Mouse (Mus musculus) thymus, postnatal 25 days (tissue): ENCODE data around the gene Jph3.

Experiments used
- DNase-seq: peaks from one replicate; pipeline ENCODE4 v3.0.0; 2022

Jph3 gene

DNA sequence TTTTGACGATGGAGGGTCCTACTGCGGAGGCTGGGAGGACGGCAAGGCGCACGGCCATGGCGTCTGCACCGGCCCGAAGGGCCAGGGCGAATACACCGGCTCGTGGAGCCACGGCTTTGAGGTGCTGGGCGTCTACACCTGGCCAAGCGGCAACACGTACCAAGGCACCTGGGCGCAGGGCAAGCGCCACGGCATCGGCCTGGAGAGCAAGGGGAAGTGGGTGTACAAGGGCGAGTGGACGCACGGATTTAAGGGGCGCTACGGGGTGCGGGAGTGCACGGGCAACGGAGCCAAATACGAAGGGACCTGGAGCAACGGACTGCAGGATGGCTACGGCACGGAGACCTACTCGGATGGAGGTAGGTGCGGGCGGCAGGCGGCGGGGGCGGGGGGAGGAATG, 1.2 kb downstream of the Jph3 start:
- DNase-seq = no peak

DNA sequence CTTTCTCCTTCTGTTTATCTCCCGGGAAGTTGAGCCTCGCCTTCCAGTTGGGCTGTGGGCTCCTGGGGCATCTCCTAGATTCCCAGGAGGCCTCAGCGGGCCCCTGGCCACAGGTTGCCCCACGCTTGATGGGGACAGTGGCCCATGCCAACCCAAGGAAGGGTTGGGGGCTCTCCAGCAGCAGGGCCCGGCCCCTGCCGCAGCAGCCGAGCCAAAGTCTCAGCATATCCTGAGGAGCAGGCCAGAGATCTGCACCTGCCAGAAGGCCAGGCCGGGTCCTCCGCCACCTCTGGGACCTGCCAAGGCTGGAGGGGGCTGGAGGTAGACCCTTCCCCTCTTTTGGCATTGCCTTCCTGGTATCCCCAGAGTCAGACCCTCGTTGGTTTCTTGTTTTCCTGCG, 1.6 kb downstream of the Jph3 start:
- no peak for DNase-seq

DNA sequence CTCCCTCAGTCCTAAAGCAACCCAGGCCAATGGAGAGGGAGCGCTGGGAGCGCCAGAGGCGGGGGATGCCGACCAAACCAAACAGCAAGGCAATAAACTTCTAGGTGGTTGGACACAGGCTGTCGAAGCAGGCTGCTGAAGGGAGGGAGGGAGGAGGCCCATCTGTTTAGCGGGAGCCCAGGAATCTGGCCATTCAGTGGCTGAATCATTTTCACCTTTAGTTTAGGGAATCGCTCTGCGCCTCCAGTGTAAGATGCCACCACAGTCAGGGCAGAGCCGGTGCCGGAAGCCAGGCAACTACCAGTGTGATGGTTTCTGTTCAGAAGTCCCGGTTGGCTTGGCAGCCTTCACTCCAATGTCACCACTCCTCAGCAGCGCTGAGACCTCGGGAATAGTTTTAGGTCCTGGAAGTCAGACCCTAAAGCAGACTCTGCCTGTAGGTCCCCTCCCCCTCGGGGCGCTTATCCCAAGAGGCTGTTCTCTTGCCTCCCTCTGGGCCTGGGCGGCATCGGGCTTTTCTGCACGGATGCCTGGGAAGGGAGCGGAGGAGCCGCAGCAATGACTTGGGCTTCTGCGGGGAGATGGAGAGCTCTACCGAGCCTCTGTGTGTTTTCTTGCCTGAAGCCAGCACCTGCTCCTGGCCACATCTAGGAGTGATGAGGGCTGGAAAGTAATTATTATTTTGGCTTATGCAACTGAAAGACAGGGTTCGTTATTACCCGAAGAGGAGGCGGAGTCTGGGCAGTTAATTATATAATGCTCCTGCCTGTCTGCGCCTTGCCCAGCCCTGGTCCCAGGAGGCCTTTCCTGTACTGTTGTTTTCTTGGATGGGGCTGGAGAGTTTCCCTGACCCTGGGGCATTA, 2.3 kb downstream of the Jph3 start:
- no peak for DNase-seq

- no peak for DNase-seq
Measured at GRCm38 (mm10) chr8:121732334-121732665, 2.9 kb downstream of the Jph3 start.

DNA sequence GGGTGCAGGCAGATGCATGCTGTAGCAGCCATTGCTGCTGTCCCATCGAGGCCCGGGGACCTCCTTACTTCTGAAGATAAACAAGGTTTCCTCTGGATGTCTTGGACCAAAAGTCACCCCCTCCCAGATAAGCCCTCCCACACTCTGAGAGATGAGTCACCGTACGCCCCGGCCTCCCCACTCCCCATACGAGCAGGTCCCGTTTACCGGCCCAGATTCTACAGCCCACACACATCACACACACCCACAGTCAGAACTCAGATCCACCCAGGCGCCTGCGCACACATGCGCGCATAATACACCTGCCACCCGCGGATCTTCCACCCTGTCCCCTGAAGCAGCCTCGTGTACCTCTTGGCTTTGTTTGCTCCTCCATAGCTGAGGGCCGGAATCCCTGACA, 4.8 kb downstream of the Jph3 start:
- DNase-seq = no peak

DNA sequence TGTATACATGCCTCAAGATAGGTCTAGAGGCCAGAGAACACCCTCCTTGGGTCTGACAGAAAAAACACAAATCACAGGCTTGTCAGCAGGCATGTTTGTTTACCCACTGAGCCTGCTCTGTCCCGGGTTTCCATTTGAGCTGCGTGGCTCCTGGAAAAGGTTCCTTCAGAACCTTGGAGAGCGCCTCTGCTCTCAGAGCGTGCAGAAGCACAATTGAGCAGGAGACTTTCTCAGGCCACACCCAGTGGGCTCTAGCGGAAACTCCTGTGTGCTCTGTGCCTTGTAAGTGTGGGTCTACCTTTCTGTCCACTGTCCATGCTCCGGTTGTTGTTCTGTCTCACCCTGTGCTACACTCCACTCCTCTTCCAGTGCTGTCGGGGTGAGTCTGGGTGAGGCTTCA, 6.8 kb downstream of the Jph3 start:
- no peak for DNase-seq

DNA sequence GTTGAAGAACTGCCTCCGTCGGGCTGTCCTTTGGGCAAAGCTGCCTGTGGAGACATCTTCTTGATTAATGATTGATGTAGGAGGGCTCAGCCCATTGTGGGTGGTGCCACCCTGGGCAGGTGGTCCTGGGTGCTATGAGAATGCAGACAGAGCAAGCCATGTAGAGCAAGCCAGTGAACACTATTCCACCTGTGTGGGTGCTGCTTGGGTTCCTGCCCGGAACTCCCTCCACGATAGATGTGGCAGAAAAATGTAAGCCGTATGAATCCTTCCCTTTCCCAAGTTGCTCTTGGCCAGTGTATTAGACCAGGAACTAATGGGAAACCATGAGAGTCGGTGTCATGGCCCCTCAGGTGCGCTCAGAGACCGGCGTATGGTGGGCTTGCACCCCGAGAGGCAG, 11.3 kb downstream of the Jph3 start:
- DNase-seq = no peak

DNA sequence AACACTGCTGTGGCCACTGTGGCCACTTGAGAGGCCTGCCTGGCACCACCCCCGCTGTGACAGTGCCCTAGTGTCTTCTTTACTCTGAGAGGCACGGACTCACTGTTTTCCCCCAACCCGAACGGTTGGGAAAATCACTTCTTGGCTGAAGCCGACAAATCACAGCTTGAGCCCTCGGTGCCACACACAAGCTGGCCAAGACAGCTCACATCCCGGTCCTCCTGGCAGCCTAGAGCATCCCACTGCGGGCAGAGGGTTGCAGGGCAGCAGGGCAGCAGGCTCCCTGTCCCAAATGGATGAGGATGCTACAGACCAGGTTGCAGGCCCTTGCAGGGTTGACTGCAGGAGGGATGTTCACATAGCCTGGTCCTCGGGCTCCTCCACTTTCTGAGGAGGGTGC, 20.1 kb downstream of the Jph3 start:
- no peak for DNase-seq

- no peak for DNase-seq
Measured at GRCm38 (mm10) chr8:121750512-121750911, 21.1 kb downstream of the Jph3 start.

- peak; percentile 69 for DNase-seq
Measured at GRCm38 (mm10) chr8:121751407-121751806, 22.0 kb downstream of the Jph3 start.

GRCm38 (mm10) chr8:121758470-121758869, 29.0 kb downstream of the Jph3 start:
- DNase-seq = no peak

- DNase-seq = no peak
Measured at GRCm38 (mm10) chr8:121760484-121760883, 31.1 kb downstream of the Jph3 start.

DNA sequence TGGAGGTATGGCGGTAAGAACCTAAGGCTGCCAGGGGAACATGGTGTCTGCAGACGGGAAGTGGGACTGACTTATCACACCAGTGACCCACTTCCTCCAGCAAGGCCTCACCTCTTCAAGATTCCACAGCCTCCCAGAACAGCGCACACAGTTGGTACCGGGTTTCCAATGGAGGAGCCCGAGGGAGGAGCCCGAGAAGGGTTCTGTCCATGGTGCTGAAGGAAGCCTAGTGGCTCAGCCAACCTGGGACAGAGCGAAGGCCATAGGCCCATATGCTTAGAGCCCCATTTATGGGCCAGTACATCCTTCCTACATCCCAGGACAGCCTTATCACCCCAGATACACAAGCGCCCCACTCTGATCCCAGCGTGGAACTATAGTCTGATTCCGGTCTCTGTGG, 32.1 kb downstream of the Jph3 start:
- DNase-seq = no peak

DNA sequence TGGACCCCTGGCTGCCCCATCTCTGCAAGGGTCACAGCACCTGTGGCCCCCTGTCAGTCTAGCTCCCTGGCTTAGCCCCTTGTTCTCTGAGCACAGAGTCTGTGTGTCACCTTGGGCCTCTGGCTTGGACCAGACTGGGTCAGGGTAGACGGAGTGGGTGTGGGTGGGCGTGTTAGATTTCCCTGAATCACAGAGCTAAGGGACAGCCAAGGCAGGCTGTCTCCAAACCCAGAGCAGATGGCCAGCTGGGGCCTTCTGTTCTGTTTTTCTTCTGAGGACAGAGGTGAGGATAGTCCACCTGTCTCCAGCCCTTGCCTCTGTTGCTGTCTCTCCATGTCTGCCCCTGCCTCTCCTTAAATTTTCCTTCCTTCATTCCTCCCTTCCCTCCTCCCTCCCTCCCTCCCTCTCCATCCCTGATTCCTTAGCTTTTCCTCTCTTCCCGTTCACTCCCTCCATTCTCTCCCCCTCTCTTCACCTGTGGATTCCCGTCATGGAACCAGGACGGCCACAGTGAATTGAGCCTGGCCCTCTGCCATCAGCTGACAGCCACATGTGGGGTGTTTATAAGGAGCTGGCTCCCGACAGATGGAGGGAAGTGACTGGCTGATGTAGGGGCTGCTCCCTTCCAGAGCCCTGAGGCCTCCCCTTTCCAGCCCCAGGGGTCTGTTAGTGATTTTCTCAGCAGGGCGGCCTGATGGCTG, 33.7 kb downstream of the Jph3 start:
- no peak for DNase-seq

- no peak for DNase-seq
Measured at GRCm38 (mm10) chr8:121763700-121764013, 34.2 kb downstream of the Jph3 start.

GRCm38 (mm10) chr8:121765594-121766138, 36.2 kb downstream of the Jph3 start:
- DNase-seq = no peak

DNA sequence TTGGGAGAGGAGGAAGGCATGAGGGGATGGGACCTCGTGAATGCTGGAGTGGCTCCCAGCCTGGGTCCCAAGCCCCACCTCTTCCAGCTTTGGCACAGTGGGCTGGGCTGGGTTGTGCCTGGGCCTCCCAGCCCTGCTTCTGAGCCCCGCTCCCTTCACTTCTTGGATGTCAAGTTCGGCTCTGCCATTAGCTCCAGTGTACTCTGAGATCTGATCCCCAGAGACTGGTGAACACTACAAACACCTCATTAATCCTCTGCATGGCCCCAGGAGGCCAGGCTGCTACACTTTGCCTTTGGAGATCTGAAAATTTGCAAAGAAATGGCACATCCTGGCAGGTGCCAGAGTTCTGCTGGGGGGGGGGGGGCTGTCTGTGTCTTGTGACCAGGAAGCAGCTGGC, 39.7 kb downstream of the Jph3 start:
- no peak for DNase-seq

DNA sequence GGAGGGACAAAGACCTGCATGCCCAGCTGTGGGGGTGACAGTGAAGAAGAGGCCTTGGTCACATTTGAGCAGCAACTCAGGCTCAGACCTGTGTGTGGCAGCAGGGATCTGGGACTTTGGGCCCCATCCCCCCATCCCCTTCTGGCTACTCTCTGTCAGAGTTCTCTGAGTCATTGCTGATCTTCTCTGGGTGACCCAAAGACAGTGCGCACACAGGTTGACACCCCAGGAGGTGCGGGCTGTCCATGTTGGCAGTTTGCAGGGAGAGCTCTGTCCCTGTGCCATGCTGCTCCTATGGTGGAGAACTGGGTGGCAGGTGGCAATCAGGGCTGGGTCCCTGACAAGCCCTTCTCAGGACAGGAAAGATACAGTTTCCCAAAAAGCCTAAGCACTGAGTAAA, 40.2 kb downstream of the Jph3 start:
- no peak for DNase-seq

GRCm38 (mm10) chr8:121770845-121771752, 41.7 kb downstream of the Jph3 start:
- DNase-seq = no peak

GRCm38 (mm10) chr8:121773876-121774275, 44.5 kb downstream of the Jph3 start:
- no peak for DNase-seq

DNA sequence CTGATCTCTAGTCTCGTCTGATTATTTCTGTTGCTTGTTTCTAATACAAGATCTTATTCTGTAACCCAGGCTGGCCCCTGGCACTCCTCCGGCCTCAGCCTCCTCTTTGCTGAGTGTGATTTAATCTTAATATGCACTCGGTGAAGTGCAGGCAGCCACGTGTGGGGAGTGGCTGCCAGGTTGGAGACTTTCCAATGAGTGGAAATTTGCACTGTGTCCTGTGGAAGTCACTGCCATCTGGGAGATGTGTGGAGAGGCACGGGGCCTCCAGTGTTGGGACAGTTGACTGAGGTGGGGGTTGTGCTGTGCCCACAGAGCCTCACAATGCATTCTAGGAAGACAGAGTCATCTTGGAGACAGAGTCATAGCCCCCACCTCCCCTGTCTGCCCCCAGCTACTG, 53.1 kb downstream of the Jph3 start:
- no peak for DNase-seq

DNA sequence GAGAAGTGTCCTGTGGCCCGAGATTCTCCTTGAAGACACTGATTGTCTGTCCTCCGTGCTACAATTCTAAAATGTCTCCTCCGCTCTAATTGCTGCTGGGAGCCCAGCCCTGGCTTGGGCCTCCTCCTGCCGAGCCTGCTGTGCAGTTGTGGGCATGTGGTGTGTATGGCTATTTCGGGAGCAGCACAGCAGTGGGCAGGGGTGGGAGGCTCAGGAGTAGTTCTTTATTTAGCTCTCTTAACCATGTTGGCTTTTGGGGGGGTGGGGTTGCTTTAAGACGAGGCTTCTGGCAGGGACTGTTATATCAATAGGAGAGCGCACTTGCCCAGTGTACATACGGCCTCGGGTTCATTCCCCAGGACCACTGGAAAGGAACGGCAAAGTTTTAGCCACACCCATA, 57.1 kb downstream of the Jph3 start:
- DNase-seq = no peak

GRCm38 (mm10) chr8:121788786-121789185, 59.4 kb downstream of the Jph3 start:
- DNase-seq = no peak
